Mouse (Mus musculus) liver, postnatal 0 days (tissue): Measurements from ENCODE around the gene Casz1. TPM values are rescaled to one million over a fixed set of nuclear protein-coding genes. Genes with fewer than 3 reads are reported as not detected.

Experiments used
- ATAC-seq: fragments of 200-750 bp; cut with Nextera tagmentation; 2 replicates; pipeline ENCODE4 v1.8.0; 2017; ENCODE audit warnings: mild to moderate bottlenecking, moderate library complexity
- DNase-seq: peaks from one replicate; pipeline ENCODE4 v3.0.0-alpha.2; 2016
- H3K27ac ChIP-seq: fragments of 300-500 bp; sonication (generic); 2 replicates; pipeline ENCODE4 v1.5.1; 2014; ENCODE audit warnings: antibody characterized with exemption, moderate library complexity, mild to moderate bottlenecking, low read depth
- H3K27me3 ChIP-seq: fragments of 300-500 bp; sonication (generic); 2 replicates; pipeline ENCODE4 v1.6.1; 2014; ENCODE audit warnings: low read length, control low read depth, mixed read lengths; ENCODE audit not compliant: insufficient read depth
- H3K36me3 ChIP-seq: fragments of 300-500 bp; sonication (generic); replicated peaks from 2 replicates; pipeline ENCODE4 v1.6.1; 2014; ENCODE audit warnings: mild to moderate bottlenecking, control low read depth, low read length, moderate library complexity, mixed read lengths; ENCODE audit not compliant: insufficient read depth
- H3K4me1 ChIP-seq: fragments of 300-500 bp; sonication (generic); 2 replicates; pipeline ENCODE4 v1.6.1; 2014; ENCODE audit warnings: antibody characterized with exemption, mild to moderate bottlenecking, control low read depth; ENCODE audit not compliant: insufficient read depth
- H3K4me2 ChIP-seq: fragments of 300-500 bp; sonication (generic); 2 replicates; pipeline ENCODE4 v1.6.1; 2014; ENCODE audit warnings: low read depth, mild to moderate bottlenecking, low read length, moderate library complexity, mixed read lengths
- H3K4me3 ChIP-seq: fragments of 300-500 bp; sonication (generic); 2 replicates; pipeline ENCODE4 v1.5.1; 2014; ENCODE audit warnings: low read depth, low read length
- H3K9ac ChIP-seq: fragments of 300-500 bp; sonication (generic); replicated peaks from 2 replicates; pipeline ENCODE4 v1.6.1; 2014; ENCODE audit warnings: mild to moderate bottlenecking, moderate library complexity
- H3K9me3 ChIP-seq: fragments of 300-500 bp; sonication (generic); 2 replicates; pipeline ENCODE4 v1.6.1; 2016; ENCODE audit warnings: mild to moderate bottlenecking, control low read depth, low read length, mixed read lengths
- CTCF ChIP-seq: sonication (generic); IDR thresholded peaks from 2 replicates; pipeline ENCODE4 v1.5.1; 2016; ENCODE audit warnings: antibody characterized with exemption, low read depth
- EP300 ChIP-seq: IDR thresholded peaks from 2 replicates; pipeline ENCODE4 v1.6.1; 2016; ENCODE audit warnings: antibody characterized with exemption, low read depth, mild to moderate bottlenecking
- WGBS: fragments of 180-500 bp; shearing (Covaris S2); extraction: QIAGEN DNeasy Blood & Tissue Kit; methylation state at CpG from one replicate; pipeline ENCODE4 v1.1.7; 2014; ENCODE audit not compliant: insufficient replicate concordance; 5-methylcytosine and 5-hydroxymethylcytosine counted together
- polyA plus RNA-seq: library from polyadenylated mRNA; unstranded; fragments of >200 nt; fragmentation: Nextera tagmentation; extraction: Ambion mirVana; gene quantifications from 2 replicates; pipeline ENCODE4 v1.2.1, GENCODE M21; 2015

Casz1 gene
- polyA plus RNA-seq, 1 experiment from 2014 or later = 0.43 TPM

DNA sequence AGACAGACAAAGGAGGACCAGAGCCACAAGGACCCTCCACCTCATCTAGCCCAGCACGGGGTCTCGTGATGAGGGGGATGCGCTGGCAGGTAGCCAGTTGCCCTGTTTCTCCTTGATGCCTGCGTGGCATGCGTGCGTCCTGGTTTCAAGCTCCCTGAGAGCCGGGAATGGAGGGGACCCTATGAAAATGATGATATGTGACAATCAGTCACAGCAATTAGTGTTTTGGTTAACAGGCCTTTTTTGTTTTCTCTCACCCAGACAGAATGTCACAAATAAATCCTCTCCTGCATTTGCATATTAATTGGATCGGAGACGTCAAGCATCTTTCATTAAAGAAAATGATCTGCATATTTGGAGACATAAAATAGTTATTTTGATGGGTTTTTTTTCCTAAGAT, 71.9 kb downstream of the Casz1 start:
- ATAC-seq = no peak
- H3K4me3 ChIP-seq = no peak overlapping the region
- no peak overlapping the region for H3K9ac ChIP-seq
- WGBS = 80% methylated on average over 9 of the region's 9 CpGs
- TF ChIP-seq CTCF = no peak
- TF ChIP-seq EP300 = no peak
- no peaks in the 10 kb centered on the region; the same call in 1 of the 2 replicates for H3K4me1 ChIP-seq
- H3K4me2 ChIP-seq = no peak overlapping the region
- H3K27me3 ChIP-seq = 0 out of 2 replicates have a peak, but pooled peaks cover 6% of the 10 kb centered on the region
- DNase-seq = no peak
- no peaks in the 10 kb centered on the region for H3K9me3 ChIP-seq
- H3K36me3 ChIP-seq = no peaks in the 10 kb centered on the region
- no peak overlapping the region for H3K27ac ChIP-seq

DNA sequence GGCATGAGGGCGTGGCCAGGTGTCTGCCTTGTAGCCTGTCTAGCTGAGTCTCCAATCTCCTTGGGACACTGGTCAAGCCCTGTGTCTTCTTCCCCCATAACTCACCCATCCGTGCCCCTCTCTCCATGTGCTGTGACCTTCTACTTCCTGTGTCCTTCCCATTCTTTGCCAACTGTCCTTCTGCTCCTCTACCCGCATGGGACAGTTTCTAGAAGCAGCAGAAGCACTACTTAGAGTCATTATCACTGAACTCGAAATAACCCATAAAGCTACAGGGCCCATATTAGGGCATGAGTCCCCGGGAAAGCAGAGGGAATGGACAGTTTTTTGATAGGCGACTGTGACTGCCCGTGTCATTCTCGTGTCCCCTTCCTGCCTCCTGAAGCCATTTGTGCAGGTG, 72.6 kb downstream of the Casz1 start:
- Histone ChIP-seq H3K9ac (no peak overlapping the region), H3K27me3 (0 out of 2 replicates have a peak, but pooled peaks cover 7% of the 10 kb centered on the region), H3K4me2 (no peak overlapping the region), H3K27ac (no peak overlapping the region), H3K9me3 (no peaks in the 10 kb centered on the region), H3K36me3 (no peaks in the 10 kb centered on the region), H3K4me1 (no peaks in the 10 kb centered on the region; the same call in 1 of the 2 replicates), H3K4me3 (no peak overlapping the region)
- 64% methylated on average over 8 of the region's 8 CpGs for WGBS
- no peak for DNase-seq
- no peak for ATAC-seq
- TF ChIP-seq EP300 (no peak), CTCF (no peak)

DNA sequence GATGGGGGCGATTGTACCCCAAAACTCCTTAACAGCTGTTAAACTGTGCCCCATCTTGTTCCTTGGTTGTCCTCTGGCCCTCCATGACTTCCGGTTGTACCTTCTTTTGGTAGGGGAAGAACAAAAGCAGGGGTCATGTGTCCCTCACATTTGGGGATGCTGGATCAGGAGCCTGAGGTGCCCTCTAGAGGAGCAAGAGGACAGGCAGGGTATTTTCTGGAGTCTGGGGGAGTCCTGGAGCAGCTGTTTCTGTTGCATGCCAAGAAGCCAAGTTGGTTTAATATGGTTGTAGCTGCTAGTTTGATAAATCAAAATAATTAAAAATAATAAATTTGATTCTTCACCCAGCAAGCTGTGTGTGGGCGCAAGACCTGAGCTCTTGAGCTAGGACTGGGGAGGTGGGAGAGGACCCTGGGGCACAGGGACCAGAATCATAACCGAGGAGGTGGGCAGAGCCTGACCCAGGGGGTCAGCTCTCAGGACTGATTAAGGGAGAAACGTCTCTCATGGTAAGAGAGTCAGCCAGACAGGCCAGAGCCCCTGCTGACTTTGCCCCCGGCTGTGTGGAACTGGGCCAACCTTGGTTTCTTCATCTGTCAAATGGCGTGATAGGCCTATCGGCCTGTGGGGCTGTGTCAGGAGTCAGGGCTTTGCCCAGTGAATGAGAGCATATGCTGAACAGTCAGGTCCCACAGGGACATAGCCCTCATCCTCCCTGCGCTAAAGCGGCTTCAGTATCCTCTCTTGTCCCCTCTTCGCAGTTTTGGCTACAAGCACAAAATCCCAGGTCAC, 74.2 kb downstream of the Casz1 start:
- 67% methylated on average over 11 of the region's 11 CpGs for WGBS
- TF ChIP-seq EP300 (no peak), CTCF (no peak)
- no peak for DNase-seq
- H3K9me3 ChIP-seq = no peaks in the 10 kb centered on the region
- H3K4me3 ChIP-seq = no peak overlapping the region
- H3K9ac ChIP-seq = no peak overlapping the region; the same call in 1 of the 2 replicates
- H3K27me3 ChIP-seq = peaks cover 10% of the 10 kb centered on the region; the same call in 1 of the 2 replicates
- no peaks in the 10 kb centered on the region; the same call in 1 of the 2 replicates for H3K4me1 ChIP-seq
- no peak for ATAC-seq
- no peak overlapping the region for H3K27ac ChIP-seq
- no peaks in the 10 kb centered on the region for H3K36me3 ChIP-seq
- H3K4me2 ChIP-seq = no peak overlapping the region

DNA sequence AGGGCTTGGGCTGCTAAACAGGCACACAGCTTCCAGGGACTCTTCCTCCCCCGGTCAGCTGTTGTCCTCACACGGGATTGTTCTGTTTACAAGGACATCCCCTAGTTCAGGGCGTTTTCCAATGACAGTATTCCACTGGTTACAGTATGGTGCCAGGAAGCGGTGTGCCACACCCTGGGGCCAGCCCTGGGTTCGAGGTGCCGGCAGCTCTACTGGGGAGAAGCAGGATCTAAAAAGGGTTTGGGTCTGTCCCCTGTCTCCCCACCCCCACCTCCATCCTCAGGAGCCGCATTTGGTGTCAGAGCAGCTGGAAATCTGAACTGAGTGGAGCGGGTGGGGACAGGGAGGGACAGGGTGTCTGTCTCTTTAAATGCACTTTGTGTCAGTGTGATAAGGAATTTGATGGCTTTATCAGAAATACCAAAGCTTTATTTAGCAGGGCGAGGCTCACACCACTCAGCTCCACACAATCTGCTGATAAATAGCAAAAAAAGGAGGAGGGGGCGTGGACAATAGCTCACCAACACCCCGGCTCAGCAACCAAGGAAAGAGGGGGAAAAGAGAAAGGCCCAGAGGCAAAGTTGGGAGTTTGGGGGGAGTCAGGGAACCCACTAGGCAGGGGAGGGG, 74.9 kb downstream of the Casz1 start:
- peaks cover 10% of the 10 kb centered on the region; the same call in 1 of the 2 replicates for H3K27me3 ChIP-seq

DNA sequence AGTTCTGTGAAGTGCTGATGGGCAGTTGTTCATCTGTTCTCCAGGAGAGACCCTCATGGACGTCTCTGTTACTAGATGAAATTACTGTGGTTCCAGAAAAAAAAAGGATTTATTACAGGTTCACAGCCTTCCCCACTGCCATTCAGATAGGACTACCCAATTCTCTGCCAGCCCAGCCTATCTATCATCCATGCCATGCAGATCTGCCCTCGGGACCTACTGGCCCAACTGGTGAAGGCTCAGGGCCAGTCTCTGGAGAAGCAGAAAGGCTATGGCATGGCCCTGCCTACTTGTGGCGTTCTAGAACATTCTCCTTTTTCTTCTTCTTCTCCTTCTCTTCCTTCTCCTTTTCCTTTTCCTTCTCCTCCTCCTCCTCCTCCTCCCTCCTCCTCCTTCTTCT, 75.4 kb downstream of the Casz1 start:
- H3K4me1 ChIP-seq = no peaks in the 10 kb centered on the region; the same call in 1 of the 2 replicates
- H3K27ac ChIP-seq = no peak overlapping the region
- 56% methylated on average over 3 of the region's 3 CpGs for WGBS
- no peak overlapping the region for H3K9ac ChIP-seq
- no peaks in the 10 kb centered on the region for H3K9me3 ChIP-seq
- no peak overlapping the region for H3K4me3 ChIP-seq
- H3K36me3 ChIP-seq = no peaks in the 10 kb centered on the region
- no peak overlapping the region for H3K4me2 ChIP-seq
- DNase-seq (no peak), ATAC-seq (no peak)
- no peak for TF ChIP-seq CTCF
- TF ChIP-seq EP300 = no peak
- H3K27me3 ChIP-seq = peaks cover 10% of the 10 kb centered on the region; the same call in 1 of the 2 replicates

More for the DNA sequence above, 74.9 kb downstream of the Casz1 start:
- H3K9ac ChIP-seq = no peak overlapping the region; the same call in 1 of the 2 replicates
- no peak for ATAC-seq
- H3K4me3 ChIP-seq = no peak overlapping the region
- no peak overlapping the region for H3K27ac ChIP-seq
- H3K36me3 ChIP-seq = no peaks in the 10 kb centered on the region
- no peaks in the 10 kb centered on the region; the same call in 1 of the 2 replicates for H3K4me1 ChIP-seq
- no peak overlapping the region for H3K4me2 ChIP-seq
- 43% methylated on average over 11 of the region's 11 CpGs for WGBS
- no peak for TF ChIP-seq EP300
- TF ChIP-seq CTCF = no peak
- no peak for DNase-seq
- H3K9me3 ChIP-seq = no peaks in the 10 kb centered on the region

DNA sequence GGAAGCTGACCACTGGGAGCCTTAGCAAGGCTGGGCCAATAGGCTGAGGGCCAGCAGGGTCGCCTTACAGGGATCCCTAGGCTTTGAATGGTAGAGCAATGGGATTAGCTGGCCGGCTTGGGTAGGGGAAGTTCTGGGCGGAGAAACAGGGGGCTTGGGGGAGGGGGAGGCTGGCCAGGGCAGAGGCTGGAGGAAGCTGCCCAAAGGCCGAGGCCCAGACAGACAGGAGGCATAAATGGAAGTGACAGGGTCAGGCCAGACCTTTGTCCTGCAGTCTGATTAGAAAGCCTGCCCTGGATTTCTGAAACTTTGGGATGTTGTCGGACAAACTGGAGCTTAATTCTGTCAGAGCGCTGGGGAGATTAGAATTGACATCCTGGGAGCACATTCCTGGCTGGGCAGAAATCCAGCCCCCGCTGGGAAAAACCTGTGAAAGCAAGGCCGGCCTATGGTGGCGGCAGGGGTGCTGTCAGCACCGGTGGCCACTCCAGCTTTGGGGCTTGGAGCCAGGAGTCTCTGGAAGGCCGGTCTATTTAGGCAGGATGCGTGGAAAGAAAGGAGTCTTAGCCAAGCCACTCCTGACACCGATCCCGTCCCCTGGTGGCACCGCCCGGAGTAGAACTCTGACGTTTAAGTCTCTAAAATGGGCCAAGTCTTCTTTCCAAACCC, 76.9 kb downstream of the Casz1 start:
- ATAC-seq (no peak), DNase-seq (no peak)
- Histone ChIP-seq H3K4me2 (no peak overlapping the region), H3K9me3 (no peaks in the 10 kb centered on the region), H3K27ac (no peak overlapping the region), H3K4me1 (no peaks in the 10 kb centered on the region; the same call in 1 of the 2 replicates), H3K4me3 (no peak overlapping the region), H3K27me3 (peaks cover 18% of the 10 kb centered on the region), H3K36me3 (no peaks in the 10 kb centered on the region), H3K9ac (no peak overlapping the region)
- WGBS = 47% methylated on average over 17 of the region's 17 CpGs
- no peak for TF ChIP-seq EP300
- no peak for TF ChIP-seq CTCF
